Mouse (Mus musculus): ENCODE measurements around the gene Wdr25.
A peak's percentile ranks its signal among the peaks of the same experiment; 100 is the strongest.

Wdr25 gene

DNA sequence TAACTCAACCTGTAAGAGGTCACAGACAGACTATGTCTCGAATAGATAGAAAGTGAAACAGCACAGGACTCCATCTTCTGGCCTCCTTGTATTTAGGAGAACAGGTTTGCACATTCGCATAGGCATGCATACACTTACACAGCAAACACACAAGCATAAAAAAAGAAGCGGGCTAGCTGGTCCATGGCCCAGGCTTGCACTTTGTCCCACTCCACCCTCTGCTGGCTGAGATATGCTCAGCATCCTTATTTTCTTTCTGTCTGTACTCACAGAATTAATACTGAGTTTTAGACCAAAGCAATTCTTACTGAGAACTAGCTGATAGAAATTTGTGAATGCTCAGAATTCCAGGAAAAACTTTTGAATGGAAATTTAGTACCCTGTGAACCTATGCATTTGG is 2.6 kb downstream of the Wdr25 start:
- DNase-seq = peak; percentile 28

DNA sequence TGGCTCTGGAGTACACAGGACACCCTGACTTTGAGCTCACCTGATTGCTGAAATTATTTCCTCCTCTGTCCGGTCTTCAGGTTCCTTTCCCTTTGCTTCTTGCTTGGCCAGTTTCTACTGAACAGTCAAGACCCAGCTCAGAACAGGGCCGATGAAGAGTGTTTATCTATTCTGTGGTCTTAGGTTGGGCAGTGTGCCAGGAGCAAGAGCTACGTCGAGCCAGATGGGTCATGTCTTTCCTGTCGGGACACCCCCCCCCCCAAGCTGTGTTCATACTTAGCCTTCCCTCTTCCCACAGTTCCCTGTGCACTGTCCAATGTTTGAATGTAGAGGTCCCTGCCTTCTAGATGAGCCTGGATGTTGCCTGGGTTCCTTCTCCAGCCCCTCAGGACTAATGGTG is 7.9 kb downstream of the Wdr25 start:
- DNase-seq = no peak

DNA sequence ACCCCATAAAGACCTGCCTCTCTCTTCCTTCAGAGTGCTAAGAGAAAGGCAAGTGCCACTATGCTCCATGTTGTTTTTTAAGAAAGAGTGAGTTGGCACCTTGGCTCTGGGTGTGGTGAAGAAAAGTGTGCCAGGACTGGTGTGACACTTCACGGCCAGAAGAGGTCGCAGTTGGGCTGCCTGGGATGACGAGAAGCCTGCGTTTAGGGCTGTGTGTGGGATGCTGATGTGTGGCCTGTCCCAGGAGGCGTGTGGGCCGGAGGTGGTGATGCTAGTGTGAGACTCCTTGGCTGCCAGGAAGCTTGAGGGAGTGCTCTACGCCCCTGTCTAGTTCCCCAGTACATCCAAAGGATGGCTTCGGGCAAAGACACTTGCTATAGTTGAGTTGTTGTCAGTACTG is 9.5 kb downstream of the Wdr25 start:
- DNase-seq = peak; percentile 47

DNA sequence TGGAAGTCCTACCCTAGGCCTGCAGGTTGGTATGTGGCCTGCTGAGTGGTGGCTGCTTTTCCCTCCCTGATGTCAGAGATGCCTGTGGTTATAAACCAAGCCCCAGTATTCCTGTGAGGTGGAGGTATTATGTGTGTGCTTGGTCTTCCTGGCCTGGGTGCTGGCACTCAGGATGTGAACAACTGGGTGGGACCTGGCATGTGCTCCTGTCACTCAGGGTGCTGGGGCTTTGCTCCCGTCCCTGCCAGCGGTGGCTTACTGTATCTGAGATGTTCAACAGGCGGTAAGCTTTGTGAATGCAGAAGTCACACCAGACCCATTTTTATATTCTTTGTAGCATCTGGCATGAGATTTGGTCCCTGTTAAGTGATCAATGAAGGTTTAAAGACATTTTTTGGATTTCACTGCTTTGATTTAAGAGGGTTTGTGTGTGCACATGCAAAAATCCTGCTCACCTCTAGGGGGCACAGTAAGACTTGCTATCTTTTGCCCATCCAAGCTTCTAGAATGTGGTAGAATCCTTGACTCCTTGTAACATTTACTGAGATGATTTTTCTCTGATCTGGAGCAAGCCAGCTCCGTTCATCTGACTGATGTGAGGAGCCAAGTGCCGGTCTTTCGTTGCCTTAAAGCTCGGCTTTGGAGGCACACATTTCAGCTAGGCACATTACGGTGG is 10.3 kb downstream of the Wdr25 start:
- DNase-seq = peak; percentile 53

DNA sequence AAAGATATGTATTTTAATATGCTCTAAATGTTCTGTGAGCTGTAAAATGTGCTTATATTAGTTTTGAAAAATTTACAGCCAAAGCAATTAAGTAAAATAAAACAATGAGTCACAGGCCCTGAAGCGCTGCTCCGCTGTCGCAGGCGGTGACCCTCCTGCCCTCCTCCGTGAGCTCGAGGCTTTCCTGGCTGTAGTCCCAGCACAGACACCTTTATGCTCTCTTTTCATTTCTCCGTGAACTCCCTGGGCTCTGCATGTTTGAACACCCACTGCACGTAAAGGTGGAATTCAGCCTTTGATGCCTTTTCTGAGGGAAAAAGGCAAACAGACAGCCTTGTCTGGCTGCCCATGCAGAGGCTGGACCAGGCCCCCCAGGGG is 10.8 kb downstream of the Wdr25 start:
- DNase-seq = no peak

DNA sequence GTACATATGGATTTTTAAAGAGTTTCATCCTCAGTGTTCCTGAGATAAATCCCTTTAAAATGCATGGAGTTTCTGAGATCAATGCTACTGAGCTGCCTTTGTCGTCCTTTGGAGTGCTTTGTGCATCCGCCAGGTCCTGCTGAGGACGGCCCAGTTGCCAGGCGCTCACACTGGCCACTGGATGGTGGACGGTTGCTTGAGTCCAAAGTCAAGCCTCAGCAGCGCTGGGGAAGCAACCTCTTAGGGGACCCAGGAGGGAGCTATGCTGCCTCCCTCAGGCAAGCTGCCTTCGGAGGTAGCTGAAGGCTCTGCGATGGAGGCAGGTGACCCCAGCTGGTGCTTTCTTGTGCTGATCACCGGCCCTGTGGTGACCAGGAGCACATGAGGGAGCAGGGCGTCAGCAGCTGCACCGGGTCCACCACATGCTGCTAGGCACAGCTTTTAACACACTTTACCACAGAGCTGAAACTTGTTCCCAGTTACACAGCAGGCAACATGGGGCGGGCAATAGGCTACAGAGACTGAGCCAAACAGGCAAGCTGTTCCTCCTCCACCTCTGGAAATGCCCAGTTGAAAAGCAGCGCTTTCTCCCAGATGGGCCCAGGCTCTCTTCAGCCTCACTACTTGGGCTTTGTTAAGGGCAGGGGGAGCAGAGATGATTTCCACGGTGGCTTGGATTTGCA is 12.3 kb downstream of the Wdr25 start:
- DNase-seq = no peak

DNA sequence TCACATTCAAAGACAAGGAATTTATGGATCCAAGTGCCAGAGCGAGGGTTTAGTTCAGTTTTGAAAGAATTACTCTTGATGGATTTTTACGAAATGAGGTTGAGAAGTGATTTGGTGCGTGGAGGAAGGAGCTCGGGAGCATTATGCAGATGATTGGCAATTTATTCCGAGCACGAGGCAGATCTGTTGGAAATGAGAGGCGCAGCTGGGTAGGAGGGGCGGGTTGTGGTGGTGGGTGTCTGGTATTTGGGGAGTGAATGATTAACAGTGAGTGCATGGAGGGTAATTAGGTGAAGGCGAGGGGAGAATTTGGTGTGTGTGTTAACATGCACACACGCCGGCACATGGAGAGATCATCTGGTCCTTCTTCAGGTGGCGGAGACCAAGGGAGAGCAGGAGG is 13.0 kb downstream of the Wdr25 start:
- DNase-seq = no peak

DNA sequence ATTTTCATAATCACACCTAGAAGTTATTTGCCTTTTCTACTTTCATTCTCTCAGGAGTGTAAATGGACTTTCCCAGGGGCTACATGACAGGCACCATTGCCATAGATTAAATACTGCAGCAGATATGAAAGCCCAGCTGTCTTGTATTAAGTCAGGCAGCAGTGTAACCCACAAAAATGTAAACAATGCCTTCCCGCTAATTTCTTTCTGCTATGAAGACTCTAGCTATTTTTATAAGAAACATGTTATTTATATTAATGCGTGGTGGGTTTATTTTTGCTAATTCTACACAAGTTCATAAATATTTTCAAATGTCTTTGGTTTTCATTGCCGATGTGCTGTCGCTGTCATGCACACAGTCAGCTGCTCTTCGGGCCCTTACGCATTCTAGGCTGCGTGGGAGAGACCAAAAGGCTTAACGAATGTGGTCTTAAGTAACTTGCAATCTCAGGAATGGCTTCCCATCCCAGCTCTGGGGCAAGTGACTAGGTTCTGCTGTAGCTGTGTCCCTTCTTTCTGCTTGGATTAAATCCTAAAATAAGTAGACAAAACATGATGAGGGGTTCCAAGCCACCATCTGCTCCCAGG is 16.5 kb downstream of the Wdr25 start:
- no peak for DNase-seq

DNA sequence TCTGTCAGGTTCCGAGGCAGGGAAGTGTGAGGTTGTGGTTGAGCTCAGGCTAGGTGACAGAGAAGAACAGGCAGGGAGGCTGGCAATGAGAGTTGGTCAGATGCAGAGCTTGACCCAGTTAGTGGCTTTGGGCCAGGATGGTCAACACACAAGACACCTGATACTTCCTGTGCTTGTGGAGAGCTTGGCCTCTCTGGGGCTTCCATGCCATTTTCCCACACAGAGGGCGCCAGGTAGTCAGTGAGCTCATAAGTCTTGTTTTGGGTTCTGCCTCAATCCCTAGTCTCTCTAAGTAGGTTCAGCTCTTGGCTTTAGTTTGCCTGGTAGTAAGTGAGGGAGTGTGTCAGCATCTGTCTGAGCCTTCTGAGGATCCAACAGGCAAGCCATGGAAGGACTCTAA is 19.0 kb downstream of the Wdr25 start:
- no peak for DNase-seq

DNA sequence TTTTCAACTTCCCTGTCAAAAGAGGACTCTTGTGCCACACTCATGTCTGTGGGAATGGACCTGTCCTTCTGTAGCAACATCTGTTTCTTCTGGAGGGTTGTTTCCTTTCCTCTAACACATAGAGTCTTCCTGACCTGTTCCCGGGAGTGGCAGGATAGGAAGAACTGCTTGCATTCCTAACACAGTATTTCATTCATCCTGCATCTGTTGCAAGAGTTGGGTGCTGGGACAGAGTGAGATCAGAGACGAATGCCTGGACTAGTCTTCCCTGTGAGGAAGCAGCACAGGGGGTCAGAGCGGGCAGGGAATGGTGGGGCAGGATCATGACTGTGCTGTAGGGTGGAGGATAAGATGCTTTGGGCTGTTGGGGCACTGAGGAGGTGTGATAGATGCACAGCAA is 20.8 kb downstream of the Wdr25 start:
- DNase-seq = no peak

DNA sequence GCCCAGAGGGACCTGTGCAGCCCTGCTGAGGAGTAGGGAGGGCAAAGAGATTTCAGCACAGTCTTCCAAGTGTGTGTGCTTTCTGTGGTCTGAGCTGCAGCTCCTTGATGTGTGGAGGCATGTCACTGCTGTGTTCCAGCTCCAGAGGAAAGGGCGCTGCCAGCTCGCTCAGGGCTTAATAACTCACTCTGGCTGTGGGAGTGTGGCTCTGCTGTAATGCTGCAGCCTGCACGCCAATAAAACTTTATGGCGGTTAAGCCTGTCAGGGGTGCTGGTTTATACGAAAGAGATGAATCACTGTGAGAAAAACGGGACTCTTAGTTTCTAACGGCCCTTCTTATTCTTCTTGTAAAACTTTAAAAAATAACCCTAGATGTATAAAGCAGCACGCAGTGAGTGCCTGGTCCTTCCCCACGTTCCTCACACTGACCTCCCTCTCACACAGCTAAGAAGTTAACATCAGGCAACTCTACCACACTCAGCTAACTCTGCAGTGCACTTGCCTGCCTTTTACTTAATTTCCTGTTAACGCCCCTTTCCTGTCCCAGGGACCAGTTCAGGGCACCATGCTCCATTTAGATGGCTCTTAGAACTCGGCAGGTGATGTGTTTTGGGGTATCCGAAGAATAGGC is 21.4 kb downstream of the Wdr25 start:
- no peak for DNase-seq

DNA sequence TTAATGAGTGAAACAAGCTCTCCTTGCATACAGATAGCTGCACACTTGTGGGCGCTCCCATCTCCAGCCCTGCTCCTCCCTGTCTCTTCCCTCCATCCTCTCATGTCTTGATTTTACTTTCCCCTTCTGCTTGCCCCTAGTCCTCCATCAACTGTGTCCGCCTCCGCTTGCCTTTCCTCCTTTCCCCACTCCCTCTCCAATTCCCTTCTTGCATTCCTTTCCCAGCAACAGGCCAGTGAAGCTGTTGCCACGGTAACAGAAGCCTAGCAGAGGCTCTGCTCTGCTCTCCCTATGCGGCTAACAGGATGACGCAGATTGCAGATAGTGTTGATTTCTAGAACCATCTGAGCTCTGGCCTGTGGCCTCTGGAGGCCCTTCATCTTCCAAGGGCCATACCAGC is 22.5 kb downstream of the Wdr25 start:
- DNase-seq = no peak

DNA sequence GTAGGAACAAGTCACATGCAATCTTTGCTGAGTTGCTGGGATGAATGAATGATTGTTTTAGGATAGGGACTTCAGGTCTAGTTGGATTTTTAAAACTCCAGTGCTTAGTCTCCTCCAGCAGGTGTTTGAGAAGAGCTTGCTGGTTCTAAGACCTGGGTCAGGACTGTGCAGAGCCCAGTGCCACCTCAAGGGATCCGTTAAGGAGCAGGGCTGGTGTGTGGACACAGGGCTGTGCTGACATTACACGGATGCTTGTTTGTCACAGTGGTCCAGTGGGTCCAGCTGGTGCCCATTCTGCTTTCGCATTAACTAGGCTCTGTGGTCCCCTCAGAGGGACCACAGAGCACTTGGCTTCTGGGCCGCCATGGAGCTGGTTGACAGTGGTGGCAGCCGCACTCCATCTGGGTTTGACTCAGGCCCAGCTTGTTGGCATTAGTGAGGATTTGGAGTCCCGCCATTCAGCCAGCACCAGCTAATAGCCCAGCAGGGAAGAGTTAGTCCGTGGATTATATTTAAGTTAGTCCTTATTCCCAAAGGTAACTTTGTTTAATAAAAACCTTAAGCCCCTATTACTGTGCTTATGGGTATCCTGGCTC is 23.1 kb downstream of the Wdr25 start:
- DNase-seq = no peak

DNA sequence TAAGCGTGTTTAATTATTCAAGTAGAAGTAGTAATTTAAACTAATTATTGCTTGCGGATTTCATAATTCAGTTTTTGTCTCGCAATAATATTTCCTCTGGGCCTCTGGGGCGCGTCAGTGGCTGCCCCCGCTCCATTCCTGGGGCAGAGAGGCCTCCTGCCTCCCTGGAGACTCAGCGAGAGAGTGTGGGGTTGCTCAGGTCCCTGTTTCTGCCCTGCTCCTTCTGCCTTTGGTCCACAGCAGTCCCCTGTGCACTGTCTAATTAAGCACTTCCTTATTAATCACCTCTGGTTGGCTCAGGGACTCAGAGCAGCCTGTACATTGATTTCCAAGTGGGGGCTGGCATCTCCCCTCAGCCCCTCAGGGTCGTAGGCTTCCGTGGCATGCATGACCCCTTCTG is 24.1 kb downstream of the Wdr25 start:
- DNase-seq = no peak

DNA sequence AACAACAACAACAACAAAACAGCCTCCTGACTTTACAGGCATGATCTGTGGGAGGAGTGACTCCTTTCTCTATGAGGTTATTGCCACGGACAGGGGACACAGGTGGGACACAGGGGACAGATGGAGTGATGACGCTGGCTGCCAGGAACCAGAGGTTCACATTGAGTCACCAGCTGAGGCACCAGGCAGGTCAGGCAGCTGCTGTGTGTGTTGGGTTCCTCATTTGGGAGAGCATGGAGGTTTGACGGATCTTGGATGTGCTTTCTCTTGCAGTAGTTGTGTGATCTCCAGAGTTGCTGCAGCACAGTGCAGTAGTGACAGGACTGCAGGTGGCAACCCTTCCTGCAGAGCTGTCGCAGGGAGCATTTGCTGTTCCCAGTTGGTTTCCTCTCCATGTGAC is 25.3 kb downstream of the Wdr25 start:
- DNase-seq = no peak

DNA sequence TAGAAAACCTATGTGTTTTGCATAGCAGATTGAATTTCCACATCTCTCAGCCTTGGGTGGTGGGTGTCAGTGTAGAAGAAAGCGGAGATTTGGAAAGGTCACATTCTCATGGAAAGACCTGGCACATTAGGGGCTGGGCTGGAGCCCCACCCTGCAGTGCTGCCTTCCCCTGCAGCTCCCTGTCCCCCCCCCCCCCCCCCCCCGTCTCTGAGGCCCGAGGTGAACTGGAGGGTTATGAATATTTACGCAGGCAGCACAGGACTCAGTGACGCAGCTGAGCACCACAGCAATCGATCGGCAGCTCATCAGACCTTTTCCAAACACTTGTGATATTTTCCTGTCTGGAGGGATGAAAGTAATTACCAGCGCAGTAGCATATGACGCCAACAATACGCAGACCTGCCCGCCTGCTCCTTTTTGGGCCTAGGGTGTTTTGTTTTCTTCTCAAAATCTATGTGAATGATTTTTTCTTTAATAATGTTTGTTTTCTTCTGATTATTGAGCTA is 33.2 kb downstream of the Wdr25 start:
- DNase-seq = no peak

DNA sequence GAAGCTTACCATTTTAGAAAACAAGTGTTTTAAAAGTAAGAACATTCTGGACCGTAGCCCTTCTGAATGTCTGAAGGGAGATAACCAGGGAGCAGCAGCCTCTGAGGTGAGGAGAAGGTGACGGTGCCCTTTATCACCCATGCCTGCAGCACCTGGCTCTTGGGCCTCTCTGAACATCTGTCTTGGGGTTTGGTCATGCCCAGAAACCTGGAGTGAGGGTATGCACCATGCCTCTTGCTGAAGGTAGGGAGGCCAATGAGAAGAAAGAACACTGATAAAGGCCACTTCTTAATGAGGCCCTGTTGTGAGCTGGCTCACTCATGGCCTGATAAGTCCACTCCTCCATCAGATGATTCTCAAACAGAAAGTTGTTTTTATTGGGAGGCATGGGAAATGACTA is 34.8 kb downstream of the Wdr25 start:
- DNase-seq = no peak

DNA sequence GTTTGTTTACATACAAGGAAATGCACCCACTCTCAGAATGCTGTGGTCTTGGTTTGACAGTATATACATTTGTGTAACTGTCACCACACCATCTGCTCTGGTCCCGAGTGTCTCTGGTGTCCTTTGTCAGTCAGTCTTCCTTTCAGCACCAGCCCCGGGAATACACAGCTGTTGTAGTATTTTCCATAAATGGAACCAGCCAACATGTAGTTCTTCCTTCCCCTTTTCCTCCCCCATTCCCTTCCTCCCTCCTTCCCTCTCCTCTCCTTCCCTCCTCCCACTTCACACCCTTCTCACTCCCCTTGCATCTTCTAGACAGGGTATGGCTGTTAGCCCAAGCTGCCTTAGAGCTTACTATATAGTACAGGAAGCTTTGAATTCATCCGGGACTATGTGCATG is 36.0 kb downstream of the Wdr25 start:
- DNase-seq = no peak

DNA sequence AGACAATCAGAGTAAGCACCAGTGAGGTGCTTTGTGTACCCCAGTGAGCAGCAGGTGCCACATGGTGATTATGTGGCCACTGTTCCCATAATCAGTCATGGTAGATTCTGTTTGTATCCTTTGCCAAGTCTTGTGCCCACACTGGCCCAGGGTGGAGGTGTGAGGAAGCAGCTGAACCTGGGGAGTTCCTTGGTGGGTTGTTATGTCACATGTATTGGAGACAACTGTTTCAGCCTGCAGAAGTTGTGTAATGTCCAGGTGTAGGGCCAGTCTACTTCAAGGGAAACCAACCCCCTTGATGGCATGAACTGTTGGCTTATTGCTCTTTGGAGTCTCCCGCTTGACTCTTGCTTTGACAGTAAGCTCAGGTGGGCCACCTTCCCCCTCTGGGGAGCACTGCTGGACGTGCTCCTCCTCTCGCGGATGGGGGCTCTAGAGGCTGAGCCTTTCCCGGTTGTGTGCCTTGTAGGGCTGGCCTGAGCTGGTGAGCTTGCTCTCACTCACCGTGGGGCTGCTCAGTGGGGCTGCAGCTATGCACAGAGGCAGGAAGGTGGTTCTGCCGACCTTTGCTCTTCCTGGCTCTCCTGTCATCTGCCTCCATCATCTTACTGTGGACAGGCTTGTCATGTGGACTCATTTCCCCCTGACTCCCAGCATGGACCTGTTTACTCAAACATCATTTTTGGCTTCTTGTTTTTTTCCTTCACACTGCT is 38.1 kb downstream of the Wdr25 start:
- DNase-seq = no peak

DNA sequence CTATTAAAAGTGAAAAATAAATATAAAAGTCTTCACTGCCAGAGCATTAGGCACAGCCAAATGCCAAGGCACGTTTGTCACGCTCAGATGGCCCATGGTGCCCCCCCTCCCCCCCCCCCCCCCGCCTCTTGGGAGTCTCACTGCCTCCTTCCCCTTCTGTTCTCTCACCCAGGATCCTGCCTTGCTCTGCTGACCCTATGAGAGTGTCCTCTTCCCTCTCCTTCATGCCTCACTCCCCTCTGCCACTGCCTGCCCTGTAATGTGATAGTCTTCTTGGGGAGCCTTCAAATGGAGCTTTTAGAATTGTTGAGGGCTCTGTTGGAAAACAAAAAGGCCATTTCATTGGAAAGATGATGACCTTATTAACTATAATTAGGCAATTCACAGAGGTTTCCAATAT is 38.7 kb downstream of the Wdr25 start:
- DNase-seq = no peak

DNA sequence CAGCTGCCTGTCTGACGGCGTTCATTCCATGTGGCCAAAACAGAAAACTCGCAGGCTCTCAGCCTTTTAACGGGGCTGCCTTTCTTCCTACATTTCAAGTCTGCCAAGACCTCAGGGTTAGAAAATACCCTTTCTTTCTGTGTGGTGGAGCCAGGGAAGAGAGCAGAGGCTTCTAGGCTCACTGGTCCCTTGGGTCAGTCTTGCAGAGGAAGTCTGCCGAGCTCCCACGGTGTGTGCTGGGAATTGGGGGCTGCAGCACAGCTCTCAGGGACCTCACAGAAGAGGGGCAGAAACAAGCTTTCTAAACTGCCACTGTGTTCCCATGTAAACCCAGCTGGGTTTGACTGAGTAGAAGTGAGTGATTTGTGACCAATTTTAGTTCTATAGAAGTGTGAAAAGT is 40.8 kb downstream of the Wdr25 start:
- DNase-seq = no peak

DNA sequence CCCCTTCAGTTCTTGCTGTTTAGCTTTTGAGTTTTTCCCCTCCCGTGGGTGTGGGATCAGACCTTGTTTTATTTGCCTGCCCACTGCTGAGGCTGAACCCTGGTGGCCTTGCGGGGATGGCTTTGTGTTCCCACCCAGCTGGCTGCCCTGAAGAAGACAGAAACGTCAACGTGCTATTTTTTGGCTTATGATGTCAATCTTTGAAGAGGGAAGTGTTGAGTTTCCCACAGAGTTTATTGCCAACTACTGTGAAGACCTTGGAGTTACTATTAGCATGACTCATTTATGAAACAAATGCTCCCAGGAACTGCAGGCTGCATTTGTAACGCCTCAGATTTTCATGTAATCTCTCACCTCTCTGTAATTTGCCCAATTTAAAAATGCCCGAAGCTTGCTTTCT is 43.4 kb downstream of the Wdr25 start:
- no peak for DNase-seq

DNA sequence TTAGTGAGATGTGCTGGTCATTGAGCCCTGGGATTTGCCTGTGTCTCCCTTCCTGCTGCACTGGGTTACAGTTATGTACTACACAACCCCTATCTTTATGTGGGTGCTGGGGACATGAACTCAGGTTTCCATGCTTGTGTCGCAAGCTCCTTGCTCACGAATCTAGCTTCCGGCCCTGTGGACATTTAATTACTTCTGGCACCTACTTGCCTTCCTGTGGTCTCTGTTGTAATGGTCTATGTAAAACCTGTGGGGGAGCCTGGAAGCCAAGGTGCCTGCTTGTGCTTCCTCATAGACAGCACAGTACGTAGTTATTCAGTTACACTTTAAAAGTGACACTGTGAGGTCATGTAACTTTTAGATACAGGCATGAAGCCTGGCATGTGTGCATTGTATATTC is 44.1 kb downstream of the Wdr25 start:
- DNase-seq = no peak
